Mouse (Mus musculus): ENCODE measurements around the gene Pdpk1. TPM values are rescaled to one million over a fixed set of nuclear protein-coding genes. Genes with fewer than 3 reads are reported as not detected.

Pdpk1 gene
- total and polyA plus RNA-seq, 3 experiments, result 18.3 to 26.9 (median 19.0) TPM

GRCm38 (mm10) chr17:24192848-24193247, 42.1 kb upstream of the Pdpk1 start:
- Histone ChIP-seq H3K36me3 (ENCODE audit: control insufficient read depth in 1 of 2, insufficient read depth in 2 of 2, low read length in 2 of 2) (peaks cover 3 to 7% of the 10 kb centered on the region in 2 experiments; a peak in 3 of 4 replicates), H3K4me1 (ENCODE audit: control insufficient read depth in 1 of 2, insufficient read depth in 2 of 2, low read length in 2 of 2) (peaks cover 0 to 9% of the 10 kb centered on the region in 2 experiments; a peak in 2 of 4 replicates), H3K9me3 (replicated peaks; ENCODE audit: insufficient read depth, low read length) (no peaks in the 10 kb centered on the region), H3K27me3 (ENCODE audit: control insufficient read depth in 1 of 2, insufficient read depth in 2 of 2, low read length in 2 of 2) (no peaks in the 10 kb centered on the region), H3K9ac (ENCODE audit: control insufficient read depth, low read depth, low read length, poor library complexity, severe bottlenecking) (no peak overlapping the region), H3K79me2 (ENCODE audit: control insufficient read depth, insufficient read depth, low read length, poor library complexity) (peaks cover 14% of the 10 kb centered on the region), H3K4me3 (ENCODE audit: control insufficient read depth in 1 of 2, insufficient read depth in 1 of 2, low read depth in 2 of 2, low read length in 2 of 2) (no peak overlapping the region), H3K27ac (ENCODE audit: control insufficient read depth, low read depth, low read length) (no peak overlapping the region)
- no peak for DNase-seq (ENCODE audit: low read depth, low spot score)
- TF ChIP-seq UBTF (IDR thresholded peaks at IDR 0.05; ENCODE audit: borderline replicate concordance, insufficient read depth, low read depth, low read length) (no peak), MAX (IDR thresholded peaks at IDR 0.05; ENCODE audit: low read length) (no peak), GABPA (IDR thresholded peaks at IDR 0.05; ENCODE audit: low read depth, low read length) (no peak), ELF1 (IDR thresholded peaks at IDR 0.05; ENCODE audit: low read depth, low read length) (no peak), GATA1 (IDR thresholded peaks at IDR 0.05; ENCODE audit: low read depth, low read length) (no peak), MYB (IDR thresholded peaks at IDR 0.05; ENCODE audit: low read depth, low read length) (no peak), RCOR1 (IDR thresholded peaks at IDR 0.05; ENCODE audit: low read depth, low read length) (no peak), NELFE (IDR thresholded peaks at IDR 0.05; ENCODE audit: low read depth, low read length) (no peak), ETS1 (IDR thresholded peaks at IDR 0.05; ENCODE audit: low read depth, low read length) (no peak), ZKSCAN1 (IDR thresholded peaks at IDR 0.05; ENCODE audit: low read depth, low read length) (no peak)

- Histone ChIP-seq H3K79me2 (ENCODE audit: control insufficient read depth, insufficient read depth, low read length, poor library complexity) (peaks cover 6% of the 10 kb centered on the region), H3K4me1 (ENCODE audit: control insufficient read depth in 1 of 2, insufficient read depth in 2 of 2, low read length in 2 of 2) (no peaks in the 10 kb centered on the region; a peak in 1 of 4 replicates), H3K36me3 (ENCODE audit: control insufficient read depth in 1 of 2, insufficient read depth in 2 of 2, low read length in 2 of 2) (peaks cover 0 to 7% of the 10 kb centered on the region in 2 experiments; a peak in 1 of 4 replicates), H3K9me3 (replicated peaks; ENCODE audit: insufficient read depth, low read length) (no peaks in the 10 kb centered on the region), H3K27ac (ENCODE audit: control insufficient read depth, low read depth, low read length) (no peak overlapping the region), H3K27me3 (ENCODE audit: control insufficient read depth in 1 of 2, insufficient read depth in 2 of 2, low read length in 2 of 2) (no peaks in the 10 kb centered on the region), H3K9ac (ENCODE audit: control insufficient read depth, low read depth, low read length, poor library complexity, severe bottlenecking) (no peak overlapping the region), H3K4me3 (ENCODE audit: control insufficient read depth in 1 of 2, insufficient read depth in 1 of 2, low read depth in 2 of 2, low read length in 2 of 2) (no peak overlapping the region)
- DNase-seq (ENCODE audit: low read depth, low spot score), result no peak
- TF ChIP-seq MYC (IDR thresholded peaks at IDR 0.05; ENCODE audit: low read depth, low read length) (no peak), GABPA (IDR thresholded peaks at IDR 0.05; ENCODE audit: low read depth, low read length) (no peak), NRF1 (IDR thresholded peaks at IDR 0.05; ENCODE audit: insufficient read depth, low read depth, low read length, poor library complexity, severe bottlenecking) (no peak), MEF2A (IDR thresholded peaks at IDR 0.05; ENCODE audit: extremely low read depth, insufficient replicate concordance, low read depth, low read length, poor library complexity, severe bottlenecking) (no peak), JUND (IDR thresholded peaks at IDR 0.05; ENCODE audit: low read depth, low read length) (no peak), ZMIZ1 (IDR thresholded peaks at IDR 0.05; ENCODE audit: low read depth, low read length) (no peak), NELFE (IDR thresholded peaks at IDR 0.05; ENCODE audit: low read depth, low read length) (no peak), SMC3 (IDR thresholded peaks at IDR 0.05; ENCODE audit: low read depth, low read length) (no peak), ZKSCAN1 (IDR thresholded peaks at IDR 0.05; ENCODE audit: low read depth, low read length) (no peak), TBP (IDR thresholded peaks at IDR 0.05; ENCODE audit: low read depth, low read length) (no peak), POLR2AphosphoS2 (IDR thresholded peaks at IDR 0.05; ENCODE audit: low read length) (no peak)
Measured at GRCm38 (mm10) chr17:24191481-24191880, 40.8 kb upstream of the Pdpk1 start.
